Mouse (Mus musculus) forebrain, embryonic 15.5 days (tissue): Measurements from ENCODE around the gene Ptprd. TPM values are rescaled to one million over a fixed set of nuclear protein-coding genes. Genes with fewer than 3 reads are reported as not detected.

Source experiments
- ATAC-seq: fragments of 200-750 bp; cut with Nextera tagmentation; replicated peaks from 2 replicates; pipeline ENCODE4 v1.8.0; 2017; ENCODE audit warnings: mild to moderate bottlenecking, moderate TSS enrichment, moderate library complexity
- H3K27ac ChIP-seq: fragments of 300-500 bp; sonication (generic); replicated peaks from 2 replicates; pipeline ENCODE4 v1.5.1; 2015; ENCODE audit warnings: mild to moderate bottlenecking, inconsistent platforms
- H3K27me3 ChIP-seq: fragments of 300-500 bp; sonication (generic); 2 replicates; pipeline ENCODE4 v1.6.1; 2015; ENCODE audit warnings: inconsistent platforms
- H3K36me3 ChIP-seq: fragments of 300-500 bp; sonication (generic); 2 replicates; pipeline ENCODE4 v1.6.1; 2015; ENCODE audit warnings: mild to moderate bottlenecking, inconsistent platforms
- H3K4me1 ChIP-seq: fragments of 300-500 bp; sonication (generic); 2 replicates; pipeline ENCODE4 v1.6.1; 2015; ENCODE audit warnings: inconsistent platforms
- H3K4me2 ChIP-seq: fragments of 300-500 bp; sonication (generic); replicated peaks from 2 replicates; pipeline ENCODE4 v1.6.1; 2015; ENCODE audit warnings: mild to moderate bottlenecking, inconsistent platforms
- H3K4me3 ChIP-seq: fragments of 300-500 bp; sonication (generic); 2 replicates; pipeline ENCODE4 v1.5.1; 2015; ENCODE audit warnings: mild to moderate bottlenecking, inconsistent platforms
- H3K9ac ChIP-seq: fragments of 300-500 bp; sonication (generic); replicated peaks from 2 replicates; pipeline ENCODE4 v1.6.1; 2015; ENCODE audit warnings: mild to moderate bottlenecking, inconsistent platforms
- H3K9me3 ChIP-seq: fragments of 300-500 bp; sonication (generic); 2 replicates; pipeline ENCODE4 v1.6.1; 2016; ENCODE audit warnings: inconsistent platforms
- WGBS: fragments of 180-500 bp; shearing (Covaris S2); methylation state at CpG from one replicate; pipeline ENCODE4 v1.1.7; 2015; ENCODE audit warnings: mixed read lengths; 5-methylcytosine and 5-hydroxymethylcytosine counted together
- polyA plus RNA-seq: library from polyadenylated mRNA; unstranded; fragments of >200 nt; fragmentation: Nextera tagmentation; extraction: Ambion mirVana; gene quantifications from 2 replicates; pipeline ENCODE4 v1.2.1, GENCODE M21; 2015

Ptprd gene
- polyA plus RNA-seq, 1 experiment from 2014 or later: 124 TPM

DNA sequence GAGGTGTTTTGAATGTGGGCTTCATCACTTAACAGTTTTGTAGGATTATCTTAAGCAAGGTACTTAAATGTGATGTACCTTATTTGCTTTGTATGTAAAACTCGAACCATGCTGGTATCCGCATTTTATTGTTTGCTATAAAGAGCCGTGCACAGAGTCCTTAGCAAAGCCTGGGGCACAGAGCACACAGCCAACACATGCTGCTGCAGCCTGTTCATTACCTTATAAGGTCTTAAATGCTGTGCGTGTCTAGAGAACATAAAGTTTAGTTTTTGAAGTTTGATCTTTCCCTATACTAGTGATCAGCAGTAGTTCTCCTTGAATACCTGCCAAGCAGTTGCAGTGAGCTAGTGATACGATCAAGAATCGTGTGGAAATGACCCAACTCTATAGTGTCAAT, 676.2 kb downstream of the Ptprd start:
- H3K4me2 ChIP-seq: no peak overlapping the region
- no peak for ATAC-seq
- H3K4me1 ChIP-seq: peaks cover 18% of the 10 kb centered on the region
- H3K4me3 ChIP-seq: no peak overlapping the region
- H3K27ac ChIP-seq: no peak overlapping the region
- H3K27me3 ChIP-seq: no peaks in the 10 kb centered on the region
- no peak overlapping the region for H3K9ac ChIP-seq
- no peaks in the 10 kb centered on the region for H3K36me3 ChIP-seq
- no peaks in the 10 kb centered on the region for H3K9me3 ChIP-seq
- 76% methylated on average over 6 of the region's 6 CpGs for WGBS

DNA sequence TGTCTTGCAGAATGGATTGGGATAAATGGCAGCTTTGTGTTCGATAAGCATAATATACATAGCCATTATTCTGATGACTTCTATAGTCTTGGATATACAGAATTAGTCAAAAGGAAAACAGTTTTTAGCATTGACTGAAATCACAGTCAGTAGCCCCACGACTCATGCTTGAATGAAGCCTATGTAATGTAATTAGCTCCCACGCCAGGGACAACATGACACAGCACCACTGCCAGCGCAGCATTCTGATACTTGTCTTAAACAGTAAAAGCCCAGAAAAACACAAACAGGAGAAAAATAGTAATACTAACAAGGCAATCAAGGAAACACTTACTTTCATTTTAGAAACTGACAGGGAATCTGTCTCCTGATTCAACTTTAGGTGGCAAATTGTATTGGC, 677.2 kb downstream of the Ptprd start:
- 13% methylated on average over 4 of the region's 4 CpGs for WGBS
- H3K4me2 ChIP-seq: no peak overlapping the region
- H3K27me3 ChIP-seq: no peaks in the 10 kb centered on the region
- ATAC-seq: no peak
- no peak overlapping the region for H3K9ac ChIP-seq
- H3K4me3 ChIP-seq: no peak overlapping the region
- no peak overlapping the region for H3K27ac ChIP-seq
- H3K4me1 ChIP-seq: peaks cover 18% of the 10 kb centered on the region
- no peaks in the 10 kb centered on the region for H3K9me3 ChIP-seq
- H3K36me3 ChIP-seq: no peaks in the 10 kb centered on the region

DNA sequence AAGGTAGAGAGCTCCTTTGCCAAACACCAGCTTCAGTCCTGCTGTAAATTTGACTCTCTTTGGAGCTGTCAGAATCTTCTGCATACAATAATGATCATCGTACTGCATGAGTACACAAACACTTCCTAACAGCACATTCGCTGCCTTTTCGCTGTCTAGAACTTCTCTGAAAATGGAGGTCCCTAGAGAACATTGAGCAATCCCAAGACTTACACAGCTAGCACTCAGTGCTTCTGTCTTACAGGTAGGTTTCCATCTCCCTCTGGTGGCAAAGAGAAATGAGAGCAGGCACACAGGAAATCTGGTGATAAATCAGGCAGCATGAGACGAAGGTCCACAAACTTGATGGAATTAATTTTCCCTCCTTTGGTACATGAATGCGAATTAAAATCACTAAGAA, 692.6 kb downstream of the Ptprd start:
- Histone ChIP-seq H3K4me3 (no peak overlapping the region), H3K9ac (no peak overlapping the region), H3K36me3 (no peaks in the 10 kb centered on the region), H3K9me3 (no peaks in the 10 kb centered on the region), H3K4me1 (no peaks in the 10 kb centered on the region), H3K4me2 (no peak overlapping the region), H3K27me3 (no peaks in the 10 kb centered on the region), H3K27ac (no peak overlapping the region)
- ATAC-seq: peak; percentile 89
- WGBS: 43% methylated on average over 5 of the region's 5 CpGs

DNA sequence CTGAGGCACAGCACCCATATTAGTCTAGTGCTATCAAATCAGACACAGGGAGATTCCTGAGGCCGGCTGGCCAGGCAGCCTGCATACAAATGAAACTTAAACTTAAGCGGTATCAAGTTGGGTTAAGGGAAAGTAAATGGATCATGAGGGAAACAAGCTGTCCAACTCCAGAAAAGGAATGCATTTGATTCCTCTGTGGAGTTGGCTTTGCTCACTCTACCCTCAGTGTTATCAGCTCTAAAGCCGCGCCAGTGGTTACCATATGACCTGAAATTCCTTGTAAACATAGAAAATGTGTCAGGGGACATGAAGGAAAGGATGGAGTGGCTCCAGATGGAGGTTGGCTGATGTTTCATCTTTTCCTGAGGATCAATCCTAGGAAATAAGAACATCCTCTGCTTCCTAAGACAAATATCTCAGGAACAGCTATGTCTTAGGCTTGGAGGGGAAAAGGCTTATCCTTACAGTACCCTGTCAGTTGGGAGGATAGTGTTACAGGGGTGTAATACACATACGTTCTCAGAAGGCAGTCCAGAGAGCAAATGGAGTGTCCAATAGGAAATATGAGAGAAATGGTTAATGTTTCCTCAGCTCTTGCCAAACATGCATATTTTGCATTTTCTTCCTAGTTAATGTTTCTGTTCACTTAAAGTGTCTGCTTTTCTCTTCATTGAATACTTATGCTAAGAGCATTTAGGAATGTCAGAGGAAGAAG, 697.7 kb downstream of the Ptprd start:
- H3K27ac ChIP-seq: no peak overlapping the region
- H3K36me3 ChIP-seq: no peaks in the 10 kb centered on the region
- WGBS: 76% methylated on average over 5 of the region's 5 CpGs
- H3K27me3 ChIP-seq: no peaks in the 10 kb centered on the region
- ATAC-seq: no peak
- no peaks in the 10 kb centered on the region for H3K9me3 ChIP-seq
- H3K4me3 ChIP-seq: no peak overlapping the region
- H3K4me2 ChIP-seq: no peak overlapping the region
- H3K4me1 ChIP-seq: 0 out of 2 replicates have a peak, but pooled peaks cover 3% of the 10 kb centered on the region
- H3K9ac ChIP-seq: no peak overlapping the region

DNA sequence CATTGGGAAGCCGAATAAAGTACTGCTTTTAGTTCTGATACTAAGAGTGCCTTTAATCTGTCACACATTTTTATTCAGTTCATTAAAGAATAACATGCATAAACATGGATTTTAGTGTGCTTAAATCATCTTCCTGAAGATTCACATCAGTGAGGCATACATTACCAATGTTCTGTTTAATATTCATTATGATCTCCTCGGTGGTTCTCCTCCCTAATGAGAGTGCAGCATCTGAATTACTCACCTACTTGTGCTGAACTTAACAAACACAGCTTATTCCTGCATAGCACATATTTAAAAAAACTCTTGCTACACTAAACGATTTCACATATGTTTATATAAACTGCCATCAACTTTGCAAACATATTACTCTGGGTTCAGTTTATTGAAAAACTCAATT, 698.7 kb downstream of the Ptprd start:
- 72% methylated on average over 3 of the region's 3 CpGs for WGBS
- H3K36me3 ChIP-seq: no peaks in the 10 kb centered on the region
- ATAC-seq: no peak

DNA sequence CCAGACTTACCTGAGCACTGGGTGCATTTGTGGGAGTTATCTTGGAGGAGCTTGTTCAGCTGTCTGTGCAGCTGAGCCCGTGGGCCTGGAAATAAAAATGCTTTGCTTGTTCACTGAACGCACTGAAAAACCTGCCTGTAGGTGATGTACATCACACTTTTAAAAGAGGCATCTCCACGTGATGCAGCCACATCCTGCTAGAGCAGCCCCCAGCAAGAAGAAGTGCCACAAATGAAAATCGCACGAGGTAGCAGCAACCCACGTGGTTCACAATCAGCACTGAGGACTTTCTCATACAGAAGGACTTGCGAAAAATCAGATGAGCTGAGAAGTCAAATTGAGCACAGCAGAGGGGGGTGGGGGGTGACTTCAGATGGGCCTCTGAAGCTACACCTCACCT, 757.7 kb downstream of the Ptprd start:
- Histone ChIP-seq H3K27me3 (no peaks in the 10 kb centered on the region), H3K4me3 (no peak overlapping the region), H3K9me3 (no peaks in the 10 kb centered on the region), H3K36me3 (no peaks in the 10 kb centered on the region; the same call in 1 of the 2 replicates), H3K9ac (no peak overlapping the region), H3K4me1 (no peaks in the 10 kb centered on the region), H3K4me2 (no peak overlapping the region), H3K27ac (no peak overlapping the region)
- ATAC-seq: no peak
- WGBS: 83% methylated on average over 7 of the region's 7 CpGs

More for the DNA sequence above, 698.7 kb downstream of the Ptprd start:
- H3K9me3 ChIP-seq: no peaks in the 10 kb centered on the region
- no peak overlapping the region for H3K9ac ChIP-seq
- no peak overlapping the region for H3K27ac ChIP-seq
- H3K4me1 ChIP-seq: 0 out of 2 replicates have a peak, but pooled peaks cover 3% of the 10 kb centered on the region
- H3K4me3 ChIP-seq: no peak overlapping the region
- no peaks in the 10 kb centered on the region for H3K27me3 ChIP-seq
- no peak overlapping the region for H3K4me2 ChIP-seq

DNA sequence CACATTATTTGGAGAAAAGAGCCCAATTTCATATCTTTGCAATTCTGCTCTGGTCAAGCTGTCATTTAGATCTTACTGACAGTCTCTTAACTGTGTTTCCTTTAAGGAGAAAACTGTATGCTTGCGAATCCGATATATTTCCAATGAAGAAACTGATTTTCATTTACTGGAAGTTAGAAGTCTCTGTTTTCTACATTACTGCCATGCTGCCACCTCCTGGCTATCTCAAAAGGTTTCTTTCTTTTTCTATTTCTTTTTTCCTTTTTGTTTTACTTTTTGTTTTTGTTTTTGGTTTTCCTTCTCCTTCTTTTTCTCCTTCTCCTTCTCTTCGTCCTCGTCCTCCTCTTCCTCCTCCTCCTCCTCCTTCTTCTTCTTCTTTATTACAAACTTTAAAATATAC, 812.6 kb downstream of the Ptprd start:
- no peak for ATAC-seq
- Histone ChIP-seq H3K9me3 (no peaks in the 10 kb centered on the region), H3K4me2 (no peak overlapping the region), H3K9ac (no peak overlapping the region), H3K36me3 (no peaks in the 10 kb centered on the region), H3K27me3 (no peaks in the 10 kb centered on the region), H3K4me1 (no peaks in the 10 kb centered on the region), H3K4me3 (no peak overlapping the region), H3K27ac (no peak overlapping the region)
- WGBS: 75% methylated on average over 4 of the region's 4 CpGs

DNA sequence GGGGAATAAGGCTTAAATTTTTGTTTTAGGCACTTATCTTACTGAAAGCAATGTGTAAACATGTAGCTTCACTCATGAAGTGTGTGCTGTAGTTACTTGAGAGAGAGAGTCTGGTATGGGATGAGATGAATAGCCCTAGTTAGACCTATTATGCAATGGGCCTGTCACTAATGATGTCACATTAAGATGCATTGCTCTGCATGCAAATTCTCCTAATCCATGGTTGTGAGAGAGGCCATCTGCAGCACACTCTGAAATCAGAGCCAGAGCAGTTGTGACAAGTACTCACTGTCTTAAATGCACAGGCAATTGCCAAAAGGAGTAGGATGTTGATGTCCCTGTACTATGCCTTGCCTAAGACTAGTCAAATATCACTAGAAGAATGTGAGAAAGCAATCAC, 850.0 kb downstream of the Ptprd start:
- ATAC-seq: peak; percentile 74
- Histone ChIP-seq H3K27ac (no peak overlapping the region), H3K4me2 (no peak overlapping the region), H3K4me3 (no peak overlapping the region), H3K4me1 (peaks cover 6% of the 10 kb centered on the region; the same call in 1 of the 2 replicates), H3K9ac (no peak overlapping the region), H3K9me3 (no peaks in the 10 kb centered on the region), H3K27me3 (no peaks in the 10 kb centered on the region), H3K36me3 (no peaks in the 10 kb centered on the region)

DNA sequence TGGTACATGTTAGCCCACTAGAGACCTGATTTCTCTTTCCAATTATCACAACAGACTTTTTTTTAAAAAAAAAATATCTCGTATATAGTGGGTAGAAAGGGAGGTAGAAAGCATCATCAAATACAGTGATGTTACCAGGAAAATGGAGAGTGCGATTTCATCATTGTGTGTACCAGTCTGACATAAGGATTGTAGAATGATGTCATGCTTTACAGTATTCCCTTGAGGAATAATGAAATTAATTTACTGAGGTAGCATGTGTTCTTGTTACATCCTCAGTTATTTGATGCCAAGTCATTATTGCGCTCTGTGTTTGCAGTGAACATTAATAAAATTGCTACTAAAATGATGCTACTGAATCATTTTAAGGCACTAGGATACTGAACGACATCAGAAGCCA, 884.6 kb downstream of the Ptprd start:
- no peaks in the 10 kb centered on the region for H3K27me3 ChIP-seq
- no peak overlapping the region for H3K4me2 ChIP-seq
- no peaks in the 10 kb centered on the region for H3K4me1 ChIP-seq
- H3K9ac ChIP-seq: no peak overlapping the region
- no peaks in the 10 kb centered on the region for H3K9me3 ChIP-seq
- no peaks in the 10 kb centered on the region for H3K36me3 ChIP-seq
- no peak overlapping the region for H3K4me3 ChIP-seq
- ATAC-seq: no peak
- 86% methylated on average over 4 of the region's 4 CpGs for WGBS
- H3K27ac ChIP-seq: no peak overlapping the region

DNA sequence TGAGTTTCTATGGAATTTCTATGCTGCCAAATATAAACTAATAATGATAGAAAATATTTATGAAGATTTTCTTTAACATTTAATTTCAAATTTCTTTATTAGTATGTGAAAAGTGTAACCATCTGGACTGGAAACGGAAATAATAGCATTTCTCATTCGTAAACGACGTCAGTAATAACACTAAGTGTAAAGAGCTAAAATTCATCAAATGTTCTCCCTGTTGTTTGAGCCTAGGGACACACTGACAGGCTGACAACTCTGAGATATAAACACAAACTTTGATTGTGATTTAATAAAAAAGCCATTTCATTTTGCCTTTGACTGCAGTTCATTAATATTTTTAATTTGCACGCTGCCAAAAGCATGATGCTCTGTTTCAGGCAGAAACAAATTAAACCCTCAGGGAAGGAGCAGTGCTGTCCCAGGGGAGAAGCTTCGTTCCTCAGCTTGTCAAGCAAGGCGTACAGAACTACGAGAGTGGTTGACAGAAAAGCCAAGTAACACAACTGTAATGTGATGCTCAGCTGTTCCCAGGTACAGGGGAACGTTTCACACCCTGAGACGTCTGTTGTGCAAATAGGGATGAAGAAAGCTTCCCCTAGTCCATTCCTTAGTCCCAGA, 894.6 kb downstream of the Ptprd start:
- H3K4me1 ChIP-seq: peaks cover 13% of the 10 kb centered on the region
- no peaks in the 10 kb centered on the region for H3K36me3 ChIP-seq
- ATAC-seq: peak; percentile 80
- H3K9me3 ChIP-seq: no peaks in the 10 kb centered on the region
- 23% methylated on average over 10 of the region's 10 CpGs for WGBS
- no peak overlapping the region for H3K4me3 ChIP-seq
- no peak overlapping the region for H3K9ac ChIP-seq
- no peak overlapping the region for H3K4me2 ChIP-seq
- H3K27ac ChIP-seq: no peak overlapping the region
- no peaks in the 10 kb centered on the region for H3K27me3 ChIP-seq

DNA sequence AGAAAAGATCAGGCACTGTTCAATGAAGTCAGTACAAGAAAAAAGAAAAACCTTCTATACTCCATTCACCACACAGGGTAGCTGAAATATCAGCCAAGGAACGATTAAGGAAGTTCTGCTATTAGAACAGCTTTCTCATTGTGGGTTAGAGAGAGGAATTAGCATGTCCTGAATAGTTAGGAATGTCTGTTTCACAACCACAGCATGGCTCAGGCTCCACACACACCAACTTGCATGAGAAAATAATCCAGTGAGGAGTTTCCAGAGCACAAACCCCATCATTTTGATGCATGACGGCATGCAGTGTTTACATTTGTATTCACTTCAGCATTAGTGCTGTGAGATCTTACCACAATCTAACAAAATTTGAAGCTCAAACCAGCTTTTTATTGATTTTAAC, 895.1 kb downstream of the Ptprd start:
- ATAC-seq: peak; percentile 90
- H3K4me3 ChIP-seq: no peak overlapping the region
- no peaks in the 10 kb centered on the region for H3K27me3 ChIP-seq
- no peaks in the 10 kb centered on the region for H3K36me3 ChIP-seq
- H3K4me2 ChIP-seq: no peak overlapping the region
- H3K4me1 ChIP-seq: peaks cover 13% of the 10 kb centered on the region
- no peak overlapping the region for H3K9ac ChIP-seq
- H3K27ac ChIP-seq: no peak overlapping the region
- no peaks in the 10 kb centered on the region for H3K9me3 ChIP-seq
- WGBS: 16% methylated on average over 2 of the region's 2 CpGs

DNA sequence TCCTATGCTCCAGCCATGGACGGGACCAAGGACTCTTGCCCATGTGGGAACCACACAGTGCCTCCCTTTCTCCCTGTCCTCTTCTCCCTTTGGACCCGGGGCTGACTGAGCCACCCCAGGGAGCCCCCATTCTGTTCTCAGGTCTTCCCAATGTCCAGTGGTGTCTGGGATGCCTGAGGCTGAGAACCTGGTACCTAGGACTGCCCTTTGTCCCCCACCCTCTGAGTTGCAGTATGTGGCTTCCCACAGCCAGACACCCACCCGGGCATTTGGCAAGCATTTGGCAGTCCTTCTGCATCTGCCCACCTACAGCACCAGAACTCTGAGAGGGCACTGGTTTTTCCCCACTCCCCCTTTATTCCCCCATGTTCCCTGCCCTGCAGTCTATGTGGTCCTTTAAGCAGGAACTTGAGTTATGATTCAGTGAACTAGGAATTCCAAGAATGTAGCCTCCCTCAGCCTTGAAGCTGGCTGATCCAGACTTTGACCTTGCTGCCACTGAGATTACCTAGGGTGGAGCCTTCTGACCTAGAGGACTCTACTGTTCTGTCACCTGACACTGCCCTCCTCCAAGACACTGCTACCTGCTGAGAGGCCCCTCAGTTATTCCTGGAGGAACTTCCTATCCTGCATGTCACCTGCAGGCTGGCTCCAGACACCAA, 901.5 kb downstream of the Ptprd start:
- WGBS: 79% methylated on average over 3 of the region's 3 CpGs
- H3K9ac ChIP-seq: no peak overlapping the region
- no peaks in the 10 kb centered on the region for H3K36me3 ChIP-seq
- H3K4me3 ChIP-seq: no peak overlapping the region
- H3K27ac ChIP-seq: no peak overlapping the region
- H3K9me3 ChIP-seq: no peaks in the 10 kb centered on the region
- H3K4me2 ChIP-seq: no peak overlapping the region
- no peaks in the 10 kb centered on the region for H3K27me3 ChIP-seq
- ATAC-seq: no peak
- no peaks in the 10 kb centered on the region for H3K4me1 ChIP-seq
